In the genomic region with DNA sequence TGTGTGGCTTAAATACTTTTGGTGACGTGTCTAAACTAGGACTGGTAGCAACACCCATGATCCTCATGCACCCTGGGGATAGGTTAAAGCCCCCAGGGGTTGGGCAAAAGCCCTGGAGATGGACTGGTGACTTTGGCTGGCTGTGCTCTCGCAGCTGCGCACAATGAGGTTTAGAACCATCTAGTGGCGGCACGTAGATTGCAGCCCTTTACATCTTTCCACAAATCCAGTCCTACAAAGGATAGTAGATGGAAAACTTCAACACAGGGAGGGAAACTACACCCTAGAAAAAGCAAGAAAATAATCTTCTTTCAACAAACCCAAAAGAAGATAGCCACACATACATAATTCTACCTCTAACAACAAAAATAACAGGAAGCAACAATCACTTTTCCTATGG, we compare ENCODE assay signal across 8 mouse cellular contexts. TPM values are rescaled to one million over a fixed set of nuclear protein-coding genes. Genes with fewer than 3 reads are reported as not detected.
DNase-seq lines count a peak whose midpoint lies in the region; ATAC-seq and TF ChIP-seq lines count a peak whose summit lies in the region.
"Not testable (repeated sequence)": the region's sequence is repeated elsewhere in the genome, so short reads cannot be mapped to it uniquely, and the experiment has no call there.

No protein-coding gene starts in this region.

- H3K9me3 ChIP-seq in E14TG2a.4 (ENCODE audit: low read length); forebrain, postnatal 0 days (ENCODE audit: low read length); intestine, postnatal 0 days (ENCODE audit: control insufficient read depth); midbrain, embryonic 12.5 days: not testable (repeated sequence)

- 5% methylated on average over 4 of the region's 5 CpGs for WGBS in forebrain, postnatal 0 days
- 15% methylated on average over 4 of the region's 5 CpGs for WGBS in intestine, postnatal 0 days
- 16% methylated on average over 4 of the region's 5 CpGs for WGBS in midbrain, embryonic 12.5 days

- H3K4me3 ChIP-seq in E14TG2a.4 (replicated peaks; ENCODE audit: low read length); cortical plate, adult 2 months (ENCODE audit: insufficient read depth, low read length); forebrain, postnatal 0 days (ENCODE audit: low read depth, low read length); intestine, postnatal 0 days (ENCODE audit: low read depth, low read length); left cerebral cortex, adult 2 months; midbrain, embryonic 12.5 days: not testable (repeated sequence)

- peak; percentile 15; the same call in 1 of the 2 replicates for TF ChIP-seq CTCF in E14TG2a.4 (conservative IDR thresholded peaks at IDR 0.05; ENCODE audit: low read length)
- TF ChIP-seq CTCF in cortical plate, adult 2 months (IDR thresholded peaks at IDR 0.05; ENCODE audit: extremely low read depth, insufficient read depth, low read length), result peak; percentile 33; the same call in 1 of the 2 replicates
- TF ChIP-seq CTCF in forebrain, postnatal 0 days (IDR thresholded peaks at IDR 0.05; ENCODE audit: low read depth), result peak; percentile 54
- peak; percentile 59 for TF ChIP-seq CTCF in intestine, postnatal 0 days (IDR thresholded peaks at IDR 0.05; ENCODE audit: low read depth)
- TF ChIP-seq CTCF in left cerebral cortex, adult 2 months (IDR thresholded peaks at IDR 0.05), result peak; percentile 41

- H3K27ac ChIP-seq in cortical plate, adult 2 months (ENCODE audit: insufficient read depth, low read length); forebrain, postnatal 0 days (ENCODE audit: low read depth, low read length); intestine, postnatal 0 days (ENCODE audit: low read depth, low read length); left cerebral cortex, adult 2 months; midbrain, embryonic 12.5 days (replicated peaks): not testable (repeated sequence)

- H3K36me3 ChIP-seq in E14TG2a.4 (ENCODE audit: insufficient read depth, low read length); forebrain, postnatal 0 days (ENCODE audit: insufficient read depth); intestine, postnatal 0 days (ENCODE audit: control insufficient read depth, insufficient read depth); midbrain, embryonic 12.5 days: not testable (repeated sequence)

- not testable (repeated sequence) for H3K4me2 ChIP-seq in forebrain, postnatal 0 days (ENCODE audit: low read depth); intestine, postnatal 0 days (replicated peaks; ENCODE audit: low read depth); midbrain, embryonic 12.5 days (replicated peaks)

- not testable (repeated sequence) for H3K9ac ChIP-seq in forebrain, postnatal 0 days; intestine, postnatal 0 days (ENCODE audit: low read depth, low read length); midbrain, embryonic 12.5 days (replicated peaks)

- not testable (repeated sequence) for ATAC-seq in forebrain, postnatal 0 days; intestine, postnatal 0 days
- 0 out of 2 replicates have a peak, but pooled peaks have one; percentile 27 for ATAC-seq in midbrain, embryonic 12.5 days (ENCODE audit: low FRiP score, low read depth)

- intact Hi-C loops in left cerebral cortex, adult 2 months (cut with DNase I), result not testable (repeated sequence)

- H3K4me1 ChIP-seq in E14TG2a.4 (replicated peaks; ENCODE audit: low read depth, low read length); cortical plate, adult 2 months (ENCODE audit: control insufficient read depth, insufficient read depth, low read length); forebrain, postnatal 0 days (ENCODE audit: insufficient read depth); intestine, postnatal 0 days (replicated peaks; ENCODE audit: control insufficient read depth, insufficient read depth, low read length); midbrain, embryonic 12.5 days: not testable (repeated sequence)

- peak; percentile 44 for DNase-seq in ZHBTc4 (ENCODE audit: low read depth, low spot score)
- DNase-seq in forebrain, postnatal 0 days, result not testable (repeated sequence)
- DNase-seq in left cerebral cortex, adult 2 months (ENCODE audit: extremely low spot score in 1 of 2, low spot score in 2 of 2), result peak in 1 of 2 experiments; percentile 17
- DNase-seq in right cerebral cortex, postnatal 4 days, result peak; percentile 5

- TF ChIP-seq POLR2A in cortical plate, adult 2 months (IDR thresholded peaks at IDR 0.05; ENCODE audit: extremely low read depth, insufficient read depth, low read length), result not testable (repeated sequence)

- H3K27me3 ChIP-seq in E14TG2a.4 (ENCODE audit: insufficient read depth, low read length); forebrain, postnatal 0 days (ENCODE audit: insufficient read depth, low read length); intestine, postnatal 0 days (replicated peaks; ENCODE audit: control insufficient read depth, insufficient read depth, low read length); midbrain, embryonic 12.5 days: not testable (repeated sequence)

RNA-seq across cellular contexts. Expression of gene Hddc2, which starts 57.0 kb away (rescaled TPM):
- 22.1 and 23.9 TPM in 2 replicates for polyA plus RNA-seq in cortical plate, adult 2 months (2012; rRNA removed)
- total RNA-seq in forebrain, postnatal 0 days (2014; rRNA removed), result 50.9 and 58.9 TPM in 2 replicates
- 85.0 and 102 TPM in 2 replicates for polyA plus RNA-seq in forebrain, postnatal 0 days (2015; fragmentation: Nextera tagmentation; extraction: Ambion mirVana)
- 30.2 and 32.4 TPM in 2 replicates for polyA plus RNA-seq in intestine, postnatal 0 days (2015; fragmentation: Nextera tagmentation; extraction: Ambion mirVana)
- total RNA-seq in left cerebral cortex, adult 2 months (2021), result 10 to 100 TPM; 16.1 to 17.1 TPM
- polyA plus RNA-seq in midbrain, embryonic 12.5 days (2016; fragmentation: Nextera tagmentation; extraction: Ambion mirVana), result 50.7 and 55.6 TPM in 2 replicates
